Mouse (Mus musculus) left cerebral cortex, postnatal 4 days (tissue): Measurements from ENCODE around the gene Ccdc117. TPM values are rescaled to one million over a fixed set of nuclear protein-coding genes. Genes with fewer than 3 reads are reported as not detected.
"Not testable (repeated sequence)": the region's sequence is repeated elsewhere in the genome, so short reads cannot be mapped to it uniquely, and the experiment has no call there.

Source experiments
- DNase-seq: peaks from one replicate; pipeline ENCODE4 v3.0.0-alpha.2; 2022
- intact Hi-C: fragments of 180-260 bp; cut with DNase I; formaldehyde crosslinking; loops from one replicate; pipeline ENCODE4 v1.15.1; 2025
- total RNA-seq, 2 experiments: library from RNA; stranded (reverse); gene quantifications; 2 replicates each; pipeline ENCODE4 v1.2.3; 2021

Ccdc117 gene
- total RNA-seq, 2 experiments from 2014 or later: 10.9 TPM

DNA sequence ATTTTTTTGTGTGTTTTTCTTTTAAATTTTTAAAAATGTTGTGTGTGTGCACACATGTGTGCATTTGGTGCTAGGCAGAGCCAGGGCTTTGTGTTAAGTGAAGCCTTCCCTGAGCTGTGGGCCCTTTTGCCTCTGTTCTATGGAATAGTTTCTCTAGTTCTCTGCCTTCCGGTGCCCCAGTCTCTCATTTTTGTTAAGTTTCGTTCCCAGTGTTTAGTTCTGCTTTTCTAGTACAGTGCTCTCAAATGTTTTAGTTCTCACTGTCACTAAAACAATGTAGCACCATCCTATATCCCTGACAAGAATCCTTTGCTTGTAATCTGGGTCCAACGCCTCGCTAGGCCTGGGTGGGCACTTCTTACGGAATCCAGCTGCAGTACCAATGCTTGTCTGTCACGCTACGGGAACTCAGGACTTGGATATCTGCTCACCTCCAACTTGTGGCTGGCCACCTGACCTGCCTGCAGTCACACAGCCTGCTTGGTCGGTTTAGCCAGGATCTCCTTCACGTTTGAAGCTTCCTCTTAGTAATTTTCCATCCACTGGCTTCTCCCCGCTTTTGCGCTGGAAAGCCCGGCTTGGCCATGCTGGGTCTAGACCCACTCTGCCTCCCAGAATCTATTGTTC lies 29.8 kb downstream of the Ccdc117 start:
- intact Hi-C loops: no loop called here
- no peak for DNase-seq

DNA sequence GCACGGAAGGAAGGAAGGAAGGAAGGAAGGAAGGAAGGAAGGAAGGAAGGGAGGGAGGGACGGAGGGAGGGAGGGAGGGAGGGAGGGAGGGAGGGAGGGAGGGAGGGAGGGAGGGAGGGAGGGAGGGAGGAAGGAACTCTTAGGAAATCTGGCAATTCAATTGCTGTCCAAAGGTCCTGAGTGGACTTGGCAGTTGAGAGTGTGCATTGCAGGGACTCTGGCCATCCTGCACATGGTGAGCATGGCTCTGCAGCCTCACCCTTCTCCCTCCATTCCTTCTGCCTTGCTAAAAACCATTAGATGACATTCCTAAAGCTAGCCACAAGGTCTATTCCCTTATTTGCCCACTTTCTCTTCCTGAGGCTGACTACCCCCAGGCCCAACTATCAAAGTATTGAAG lies 31.3 kb downstream of the Ccdc117 start:
- DNase-seq, intact Hi-C loops: not testable (repeated sequence)

DNA sequence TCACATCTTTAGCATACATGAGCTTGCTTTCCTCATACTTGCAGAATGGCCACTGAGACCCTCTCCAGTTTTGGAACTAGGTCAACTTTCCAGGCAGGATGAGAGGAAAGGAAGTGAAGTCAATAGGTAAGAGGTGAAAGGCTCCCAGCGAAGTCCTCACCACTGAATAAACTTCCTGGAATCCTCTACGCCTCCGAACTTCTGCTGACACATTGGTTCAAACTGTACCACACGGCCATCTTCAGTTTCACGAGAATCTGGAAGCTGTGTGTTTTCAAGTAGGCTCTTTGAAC lies 31.9 kb downstream of the Ccdc117 start:
- no peak for DNase-seq

DNA sequence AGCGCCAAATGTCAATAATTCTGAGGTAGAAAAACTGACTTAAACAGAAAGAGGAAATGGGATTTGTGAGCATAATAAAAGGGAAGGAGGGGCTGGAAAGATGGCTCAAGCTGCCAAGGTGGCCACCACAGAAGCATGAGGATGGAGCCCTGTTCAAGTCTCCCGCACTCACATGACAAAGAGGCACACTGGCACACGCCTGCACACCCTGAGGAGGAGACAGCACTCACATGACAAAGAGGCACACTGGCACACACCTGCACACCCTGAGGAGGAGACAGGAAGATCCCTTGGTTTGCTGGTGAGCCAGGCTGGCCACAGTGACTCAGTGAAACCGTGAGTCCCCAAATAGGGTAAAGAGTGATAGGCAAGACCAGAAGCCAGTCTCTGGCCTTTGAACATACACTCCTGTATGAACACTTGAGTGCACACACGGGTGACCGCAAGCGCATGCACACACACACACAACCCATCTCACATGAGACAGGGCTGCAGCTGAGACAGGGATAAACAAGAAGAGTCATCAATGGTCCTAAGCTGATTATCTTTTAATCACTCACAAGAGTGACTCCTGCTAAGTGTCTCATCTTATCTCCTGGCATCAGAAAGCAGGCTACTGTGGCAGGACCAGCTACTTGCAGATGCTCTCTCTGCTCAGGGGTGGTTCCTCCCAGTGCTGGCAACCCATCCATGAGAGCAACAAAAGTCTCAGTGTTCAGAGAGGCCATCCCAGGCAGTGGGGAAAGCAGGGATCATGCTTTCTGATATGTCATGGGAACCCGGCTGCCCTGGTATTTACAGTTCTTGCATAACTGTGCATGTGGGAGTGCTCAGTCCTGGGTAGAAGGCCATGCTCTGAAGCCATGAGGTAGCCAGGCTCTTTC lies 32.5 kb downstream of the Ccdc117 start:
- intact Hi-C loops: no loop called here
- no peak for DNase-seq

More for the DNA sequence above, 31.9 kb downstream of the Ccdc117 start:
- intact Hi-C loops: no loop called here

DNA sequence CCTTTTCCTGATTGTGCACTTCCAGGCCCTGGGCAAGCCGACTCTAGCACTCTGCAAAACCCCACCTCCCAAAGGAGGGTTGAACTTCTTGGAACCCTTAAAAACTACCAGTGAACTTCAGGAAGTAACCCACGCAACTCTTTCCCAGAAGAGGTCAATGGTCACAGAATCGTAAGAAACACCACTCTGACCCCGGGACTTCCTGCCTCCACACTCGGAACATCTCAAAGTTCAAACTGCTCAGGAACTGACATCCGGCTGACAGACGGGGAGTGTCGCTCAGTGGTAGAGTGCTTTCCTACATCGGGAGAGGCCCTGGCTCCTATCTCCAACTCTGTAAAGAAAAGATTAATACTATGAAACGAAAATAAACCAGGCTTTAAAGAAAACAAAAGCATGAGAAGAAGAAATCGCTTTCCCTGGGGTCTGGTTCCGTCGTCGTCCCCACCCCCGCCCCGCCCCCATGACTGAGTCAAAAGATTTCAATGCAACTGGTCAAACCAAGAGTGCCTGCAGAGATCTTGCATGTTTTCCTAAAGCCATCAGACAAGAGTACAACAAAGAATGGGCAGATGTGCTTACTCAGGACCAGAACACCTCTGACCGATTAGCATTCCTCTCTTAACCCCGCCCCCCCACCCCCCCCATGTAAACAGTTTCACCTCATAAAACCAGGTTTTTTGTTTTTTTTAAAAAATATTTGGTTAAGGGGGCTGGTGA lies 36.0 kb downstream of the Ccdc117 start:
- DNase-seq: no peak
- intact Hi-C loops: no loop called here

DNA sequence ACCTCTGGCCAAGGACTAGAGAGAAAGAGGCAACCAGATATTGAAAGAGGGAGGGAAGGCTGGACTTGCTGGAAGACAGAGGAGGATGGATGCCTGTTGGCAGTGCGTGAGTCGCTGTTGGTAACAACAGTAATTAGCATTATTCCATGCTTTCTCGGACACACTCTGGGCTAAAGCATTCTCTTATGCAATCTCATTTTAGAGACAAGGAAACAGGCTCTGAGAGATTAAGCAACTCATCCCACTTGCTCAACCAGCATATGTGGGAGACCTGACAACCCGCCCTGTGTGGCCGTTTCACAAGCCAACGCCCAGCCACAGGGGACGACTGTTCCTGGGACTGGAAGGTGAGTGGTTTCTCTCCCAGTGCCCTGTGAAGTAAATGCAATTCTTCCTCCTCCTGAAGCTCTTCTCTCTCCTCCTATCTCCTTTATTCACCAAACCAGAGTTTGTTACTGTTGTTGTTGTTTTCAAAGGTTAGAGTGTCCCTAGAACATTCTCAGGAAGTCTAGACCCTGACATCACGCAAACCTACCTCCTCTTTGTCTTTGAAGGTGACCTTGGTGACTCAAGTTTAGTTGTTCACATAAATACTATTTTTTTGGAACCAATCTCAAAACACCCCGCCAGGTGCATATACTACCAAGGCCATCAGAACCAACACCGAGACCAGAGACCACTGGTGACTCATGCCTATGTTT lies 39.5 kb downstream of the Ccdc117 start:
- no peak for DNase-seq
- intact Hi-C loops: no loop called here

DNA sequence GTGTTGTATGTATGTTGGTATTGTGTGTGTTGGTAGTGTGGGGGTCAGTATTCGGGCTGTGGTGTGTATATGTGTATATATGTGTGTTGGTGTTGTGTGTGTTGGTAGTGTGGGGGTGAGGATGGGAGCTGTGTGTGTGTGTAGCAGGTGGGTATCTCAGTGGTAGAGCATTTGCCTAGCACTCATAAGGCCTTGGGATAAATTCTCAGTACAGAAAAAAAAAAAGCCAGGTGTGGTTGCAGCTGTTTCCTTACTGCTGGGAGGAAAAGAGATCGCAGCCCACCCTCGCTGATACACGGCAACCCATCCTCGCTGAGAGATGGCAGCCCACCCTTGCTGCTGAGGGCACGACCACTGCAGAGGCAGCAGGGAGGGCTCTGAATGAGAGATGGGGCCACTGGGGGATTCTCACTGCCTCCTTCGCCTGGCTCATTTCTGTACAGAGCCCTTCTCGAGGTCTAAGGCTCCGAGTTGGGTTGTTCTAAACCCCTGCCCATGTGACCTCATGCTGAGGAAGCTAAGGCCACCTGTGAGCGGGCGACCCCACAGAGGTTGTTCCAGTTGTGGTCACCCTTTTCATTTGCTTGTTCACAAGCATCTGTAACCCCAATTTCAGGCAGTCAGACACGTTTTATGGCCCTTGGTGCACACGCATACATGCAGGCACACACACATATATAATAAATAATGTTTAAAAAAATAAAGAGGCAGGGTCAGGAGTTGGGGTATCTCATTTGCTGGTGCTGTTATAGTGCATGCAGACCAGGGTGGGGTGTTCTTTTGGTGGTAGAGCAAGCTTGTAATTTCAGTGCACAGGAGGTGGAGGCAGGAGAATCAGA lies 40.9 kb downstream of the Ccdc117 start:
- no peak for DNase-seq
- intact Hi-C loops: no loop called here

DNA sequence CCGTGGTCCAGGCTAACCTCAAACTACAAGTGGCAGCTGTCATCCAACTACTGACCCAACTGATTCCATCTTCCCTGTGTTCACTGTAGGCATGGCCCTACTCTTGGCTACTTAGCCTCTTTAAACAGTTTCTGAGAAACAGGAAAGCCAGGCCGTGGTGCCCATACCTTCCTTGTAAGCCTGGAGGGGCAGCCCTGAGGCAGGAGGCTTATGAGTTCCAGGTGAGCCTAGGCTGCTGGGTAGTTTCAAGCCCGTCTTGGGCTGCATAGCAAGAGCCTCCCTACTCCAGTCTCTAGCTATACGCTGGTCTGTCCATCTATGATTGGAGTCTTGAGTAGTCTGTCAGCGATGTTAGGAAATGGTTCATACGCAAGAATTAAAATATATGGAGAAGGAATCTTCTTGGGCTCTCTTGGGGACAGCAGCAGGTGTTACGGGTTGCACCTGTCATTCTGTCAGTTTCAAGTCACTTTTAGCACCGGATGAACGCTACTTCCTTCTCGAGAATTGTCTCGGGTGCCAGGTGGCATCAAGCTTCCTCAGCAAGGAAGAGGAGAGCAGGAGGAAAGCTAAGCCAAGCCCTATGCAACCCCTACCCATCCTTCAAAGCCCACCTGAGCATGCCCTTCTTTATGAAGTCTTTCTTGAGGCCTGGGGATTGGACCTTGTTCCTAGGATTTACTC lies 41.9 kb downstream of the Ccdc117 start:
- intact Hi-C loops: no loop called here
- DNase-seq: no peak

DNA sequence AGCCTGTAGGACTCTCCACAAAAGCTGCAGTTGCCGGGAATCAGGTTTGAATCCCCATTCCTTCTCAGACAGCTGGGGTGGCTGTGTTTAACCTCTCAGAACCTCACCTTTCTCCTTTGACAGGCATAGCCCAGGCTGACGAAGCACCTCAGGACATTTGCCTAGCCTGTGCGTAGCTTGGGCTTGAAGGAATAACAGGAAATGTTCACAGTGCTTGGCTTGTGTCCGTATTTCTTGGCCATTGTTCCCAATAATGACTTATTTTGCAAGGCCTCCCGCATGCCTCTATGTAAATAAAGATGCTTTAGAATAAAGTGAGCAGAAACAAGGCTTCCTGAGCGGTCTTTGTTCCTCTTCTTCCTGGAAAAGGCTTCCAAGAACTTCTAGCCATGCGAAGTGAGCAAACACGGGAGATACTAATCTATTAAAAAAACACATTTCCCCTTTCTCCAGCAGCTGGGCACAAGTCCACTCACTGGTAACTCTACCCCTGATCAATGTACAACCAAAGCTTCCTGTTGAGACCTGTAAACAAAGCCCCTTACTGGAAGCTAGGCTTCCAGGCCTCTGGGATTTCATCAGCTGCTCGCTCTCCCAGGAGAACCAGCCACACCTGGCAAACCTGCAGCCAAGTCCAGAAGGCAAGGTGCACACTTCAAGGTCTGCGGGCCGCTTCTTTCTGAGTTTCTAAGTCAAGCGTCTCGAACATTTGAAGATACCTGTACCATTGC lies 42.9 kb downstream of the Ccdc117 start:
- DNase-seq: no peak
- intact Hi-C loops: no loop called here

DNA sequence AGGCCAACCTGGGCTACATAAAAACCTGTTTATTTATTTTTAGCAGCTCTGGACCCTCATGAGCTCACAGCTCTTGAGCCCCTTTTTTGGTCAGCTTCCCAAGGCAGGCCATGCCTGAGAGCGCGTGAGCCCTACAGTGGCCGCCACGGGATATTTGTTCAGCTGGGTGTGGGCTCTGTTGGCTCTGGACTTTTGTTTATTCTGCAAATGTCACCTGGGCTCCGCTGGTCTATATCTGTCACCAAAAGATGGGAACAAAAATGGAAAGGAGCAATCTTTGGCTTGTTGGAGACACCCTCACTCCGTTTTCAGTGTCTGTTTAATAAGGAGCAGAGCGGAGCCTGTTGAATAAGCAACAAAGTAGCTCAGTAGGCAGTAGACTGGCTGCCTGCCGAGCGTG lies 43.6 kb downstream of the Ccdc117 start:
- intact Hi-C loops: no loop called here
- no peak for DNase-seq

DNA sequence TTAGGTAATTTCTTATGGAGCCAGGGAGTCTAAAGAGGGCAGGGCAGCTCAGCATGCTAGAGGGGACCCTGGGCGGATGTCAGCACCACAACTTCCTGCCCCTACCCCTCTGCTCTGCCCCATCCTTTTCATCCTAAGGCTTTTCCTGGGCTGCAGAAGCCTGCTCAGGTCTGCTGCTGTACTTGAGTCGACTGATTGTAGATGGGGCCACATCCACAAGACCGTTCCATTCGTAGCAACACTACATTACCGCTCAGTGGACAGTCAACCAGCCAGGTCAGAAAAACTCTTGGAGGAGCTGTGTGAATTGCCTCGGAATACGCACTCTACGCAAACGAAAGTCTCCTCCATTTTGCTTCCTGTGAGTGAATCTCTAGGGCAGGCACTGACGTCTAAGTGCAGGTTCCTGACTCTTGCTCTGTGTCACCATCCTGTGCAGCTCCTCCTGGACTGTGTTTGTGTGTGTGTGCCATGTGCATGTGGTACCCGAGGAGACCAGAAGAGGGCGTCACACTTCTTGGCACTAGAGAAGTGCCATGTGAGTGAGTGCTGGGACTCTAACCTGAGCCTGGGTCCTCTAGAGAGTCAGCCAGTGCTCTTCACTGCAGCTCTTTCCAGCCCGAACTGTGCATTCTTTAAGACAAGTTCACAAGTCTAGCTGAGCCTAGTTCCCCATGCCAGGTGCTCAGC lies 45.3 kb downstream of the Ccdc117 start:
- intact Hi-C loops: no loop called here
- no peak for DNase-seq

DNA sequence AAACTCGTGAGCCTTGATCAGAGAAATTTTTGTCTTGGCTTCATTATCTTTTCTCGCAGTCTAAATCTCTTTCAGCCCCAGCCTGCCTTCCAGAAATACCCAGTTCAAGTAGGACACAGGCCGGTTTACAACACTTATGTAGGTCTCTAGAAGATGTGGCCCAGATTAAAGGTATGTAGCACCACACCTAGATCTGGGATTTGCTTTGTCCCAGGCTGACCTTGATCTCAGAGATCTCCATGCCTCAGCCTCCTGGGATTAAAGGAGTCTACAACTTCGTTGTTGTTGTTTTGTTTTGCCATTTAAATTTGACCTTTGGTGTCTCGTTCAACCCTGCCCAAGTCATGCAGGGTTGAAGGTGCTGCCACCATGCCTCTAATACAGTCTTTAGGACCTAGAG lies 46.1 kb downstream of the Ccdc117 start:
- intact Hi-C loops: no loop called here
- no peak for DNase-seq

DNA sequence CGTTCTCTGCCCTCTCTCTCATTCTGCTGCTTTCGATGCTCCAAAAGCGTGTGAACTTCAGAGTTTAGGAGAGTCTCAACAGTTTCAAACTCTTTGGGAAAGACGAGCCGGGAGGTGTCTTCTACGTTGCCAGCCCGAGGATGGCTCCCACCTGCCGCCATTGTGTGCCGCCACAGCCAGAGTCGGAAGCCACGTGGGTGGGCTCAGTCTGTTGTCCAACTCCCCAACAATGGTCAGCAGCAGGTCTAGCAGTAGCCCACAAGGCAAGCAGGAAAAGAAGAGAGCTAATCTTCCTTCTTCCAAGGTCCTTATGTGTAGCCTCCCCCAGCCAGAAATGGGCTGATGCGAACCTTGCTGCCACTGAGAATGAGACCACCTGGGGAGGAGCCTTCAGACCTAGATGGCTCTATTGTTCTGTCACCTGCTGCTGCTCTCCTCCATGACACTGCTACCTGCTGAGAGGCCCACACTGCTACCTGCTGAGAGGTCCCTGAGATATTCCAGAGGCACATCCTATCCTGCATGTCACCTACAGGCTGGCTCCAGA lies 46.6 kb downstream of the Ccdc117 start:
- intact Hi-C loops: no loop called here
- DNase-seq: no peak

DNA sequence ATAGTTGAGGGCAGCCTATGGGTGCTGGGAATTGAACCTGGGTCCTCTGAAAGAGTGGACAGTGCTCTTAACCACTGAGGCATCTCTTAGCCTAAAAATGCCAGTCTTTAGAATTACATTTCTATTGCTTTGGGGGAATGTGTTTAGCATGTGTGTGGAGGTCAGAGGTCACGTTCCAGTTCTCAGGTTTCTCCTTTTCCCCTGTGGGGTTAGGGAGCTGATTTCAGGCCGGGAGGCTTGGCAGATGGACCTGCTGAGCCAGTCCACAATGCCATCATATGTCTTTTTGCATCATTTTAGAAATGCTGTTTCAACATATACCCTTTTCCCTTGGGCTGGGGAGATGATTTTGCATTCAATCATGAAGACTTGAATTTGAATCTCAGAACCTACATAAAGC lies 48.1 kb downstream of the Ccdc117 start:
- intact Hi-C loops: no loop called here

DNA sequence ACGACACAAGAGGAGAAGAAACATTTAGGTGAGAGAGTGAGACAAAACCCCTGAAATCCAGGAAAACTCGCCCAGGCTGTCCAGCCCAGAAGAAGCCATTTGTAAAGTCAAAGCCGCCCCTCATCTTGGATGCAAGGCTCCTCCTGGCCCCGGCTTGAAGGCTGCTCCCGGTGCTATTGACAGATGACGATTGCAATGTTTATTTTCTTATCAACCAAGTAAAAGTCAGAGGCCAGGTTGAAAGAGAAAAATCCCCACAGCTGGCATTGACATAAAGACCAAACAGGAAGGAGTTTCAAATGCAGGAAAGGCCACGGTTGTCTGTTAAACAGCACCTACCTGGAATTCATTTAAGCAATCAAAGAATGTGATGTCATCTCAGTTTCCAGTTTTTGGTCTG lies 50.1 kb downstream of the Ccdc117 start:
- no peak for DNase-seq
- intact Hi-C loops: no loop called here

More for the DNA sequence above, 48.1 kb downstream of the Ccdc117 start:
- no peak for DNase-seq

DNA sequence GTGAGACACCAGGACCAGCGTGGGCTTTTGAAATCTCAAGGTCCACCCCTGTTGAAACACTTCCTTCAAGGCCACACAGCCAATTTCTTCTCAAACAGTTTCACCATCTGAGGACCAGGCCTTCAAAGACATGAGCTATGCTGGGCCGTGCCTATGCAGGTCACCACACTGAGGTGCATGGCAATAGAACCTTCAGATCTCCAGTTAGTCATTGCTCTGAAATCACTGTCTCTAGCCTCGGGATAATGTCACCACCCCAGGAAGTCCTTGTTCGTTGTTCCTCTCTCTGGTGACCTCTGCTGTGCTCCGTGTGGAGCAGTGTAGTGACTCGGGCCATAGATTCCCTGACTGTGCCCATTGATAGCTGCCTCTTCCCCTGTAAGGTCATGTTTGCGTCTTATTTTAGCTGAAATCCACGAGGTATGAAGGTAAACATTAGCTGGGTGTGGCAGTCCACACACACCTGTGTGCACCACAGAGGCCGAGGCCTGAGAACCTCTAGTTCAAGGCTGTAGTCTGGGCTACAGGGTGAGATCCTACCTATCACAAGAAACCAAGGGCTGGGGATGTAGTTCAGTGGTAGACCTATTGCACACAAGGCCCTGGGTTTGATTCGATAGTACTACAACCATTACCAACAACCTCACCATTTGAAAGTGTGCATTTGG lies 50.9 kb downstream of the Ccdc117 start:
- intact Hi-C loops: no loop called here
- no peak for DNase-seq

DNA sequence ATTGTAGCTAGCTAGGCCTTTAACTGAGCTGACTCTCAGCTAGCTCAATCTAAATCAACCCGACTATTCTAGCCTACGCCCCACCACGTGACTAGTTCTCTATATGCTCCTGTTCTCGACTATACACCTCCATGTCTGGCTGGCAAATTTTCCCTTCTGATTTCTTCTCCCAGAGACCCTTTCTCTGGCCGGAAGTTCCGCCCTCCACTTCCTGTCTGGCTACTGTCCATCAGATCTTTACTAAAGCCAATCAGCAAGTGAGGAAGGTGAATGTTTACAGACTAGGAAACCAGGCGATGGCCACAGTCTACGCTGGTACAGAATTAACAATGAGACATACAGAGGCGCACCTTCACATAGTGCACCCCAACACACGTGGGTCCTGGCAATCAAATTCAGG lies 52.6 kb downstream of the Ccdc117 start:
- not testable (repeated sequence) for DNase-seq
- intact Hi-C loops: loop anchor here (5.0 to 10.0 kb wide), 3 partner anchors 33 to 215 kb away; partner anchors contain the start of gene Xbp1
